Mouse (Mus musculus) layer of hippocampus, postnatal 14 days (tissue): ENCODE measurements at regions not wholly inside any gene's neighbourhood (a gene's known extent, or its start where the extent isn't known, plus 50 kb on each side); places are given as distances from the start of the nearest gene placed in this dataset.

Experiments
- DNase-seq, 2 experiments: peaks; one replicate each; pipeline ENCODE4 v3.0.0; 2021 to 2022; ENCODE audit warnings: low spot score in 2 of 2, mixed read lengths in 1 of 2

DNA sequence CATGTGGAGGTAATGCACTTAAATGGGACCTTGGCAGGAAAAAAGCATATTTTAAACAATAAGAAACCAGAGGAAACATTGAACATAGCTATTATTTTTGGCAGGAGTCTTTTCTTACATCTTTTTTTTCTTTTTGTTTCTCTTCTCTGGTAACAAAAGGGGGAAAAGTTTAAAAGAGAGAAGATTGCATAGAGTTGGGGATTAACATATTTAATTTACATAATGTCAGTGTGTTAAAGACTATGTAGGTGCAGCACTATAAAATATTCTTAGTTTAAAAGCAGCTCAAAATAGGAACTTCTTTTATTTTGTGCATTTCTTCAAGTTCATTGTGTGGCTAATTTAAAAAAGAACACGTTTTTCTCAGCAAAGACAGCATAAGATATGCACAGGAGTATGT, 1087.5 kb downstream of the Cdh11 start:
- DNase-seq, result no peak

- no peak for DNase-seq
Observed at GRCm38 (mm10) chr8:101690901-101691300, 1094.5 kb downstream of the Cdh11 start.

DNA sequence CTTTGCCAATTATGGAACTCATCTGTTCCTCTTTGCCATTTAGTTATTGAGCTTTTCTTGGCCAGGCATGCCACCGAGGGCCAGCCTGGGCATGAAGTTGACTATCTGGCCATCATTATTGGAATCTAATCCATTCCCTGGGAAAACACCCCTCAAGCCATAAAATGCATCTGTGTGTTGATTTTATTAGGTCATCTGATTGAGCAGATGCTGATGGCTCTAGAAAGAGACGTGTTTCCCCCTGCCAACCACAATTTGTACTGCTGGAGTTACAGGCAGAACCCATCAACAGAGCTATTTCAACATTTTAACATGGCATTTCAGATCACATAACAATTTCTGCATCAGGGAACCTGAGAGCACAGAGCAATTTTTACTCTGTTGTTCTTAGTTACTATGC, 1116.5 kb downstream of the Cdh11 start:
- DNase-seq, result peak; percentile 6 to 60

DNA sequence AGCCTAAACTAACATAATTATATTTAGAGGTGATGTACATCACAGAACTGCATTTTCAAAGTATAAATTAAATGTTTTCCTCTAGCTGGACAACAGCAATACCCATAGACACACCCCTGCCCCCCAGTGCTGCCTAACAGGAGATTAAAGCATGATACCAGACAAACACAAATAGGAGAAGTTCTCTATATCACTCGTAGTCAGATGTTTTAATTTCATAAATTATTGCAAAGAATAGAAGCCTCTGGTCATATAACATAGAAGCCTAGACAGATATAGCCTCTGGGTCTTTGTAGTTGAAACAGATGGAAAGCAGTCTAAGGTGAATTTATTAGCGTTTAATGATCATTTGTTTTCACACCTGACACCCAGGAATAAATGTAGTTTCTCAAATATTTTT, 1122.6 kb downstream of the Cdh11 start:
- no peak for DNase-seq

GRCm38 (mm10) chr8:101655292-101655691, 1130.2 kb downstream of the Cdh11 start:
- no peak for DNase-seq

- no peak for DNase-seq
Observed at GRCm38 (mm10) chr8:101628816-101629215, 1156.6 kb downstream of the Cdh11 start.

GRCm38 (mm10) chr8:101621941-101622340, 1163.5 kb downstream of the Cdh11 start:
- DNase-seq, result no peak

DNA sequence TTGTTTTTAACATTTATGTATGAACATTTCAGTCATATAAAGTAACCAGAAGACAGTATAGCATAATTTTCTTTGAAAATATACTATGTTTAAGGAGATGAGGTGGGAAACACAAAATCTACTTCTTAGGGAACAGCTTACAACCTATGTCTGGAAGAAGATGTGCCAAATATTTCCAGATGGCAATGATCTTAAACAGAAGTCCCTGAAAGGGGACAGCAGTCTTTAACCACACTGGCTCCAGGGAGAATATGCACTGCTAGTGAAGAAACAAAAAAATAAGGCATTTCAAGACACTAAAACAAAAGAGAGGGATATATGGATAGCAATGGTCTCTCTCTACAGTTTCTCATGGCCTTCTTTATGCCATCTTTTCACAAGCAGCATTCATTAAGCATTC, 1194.3 kb downstream of the Cdh11 start:
- DNase-seq, result no peak

DNA sequence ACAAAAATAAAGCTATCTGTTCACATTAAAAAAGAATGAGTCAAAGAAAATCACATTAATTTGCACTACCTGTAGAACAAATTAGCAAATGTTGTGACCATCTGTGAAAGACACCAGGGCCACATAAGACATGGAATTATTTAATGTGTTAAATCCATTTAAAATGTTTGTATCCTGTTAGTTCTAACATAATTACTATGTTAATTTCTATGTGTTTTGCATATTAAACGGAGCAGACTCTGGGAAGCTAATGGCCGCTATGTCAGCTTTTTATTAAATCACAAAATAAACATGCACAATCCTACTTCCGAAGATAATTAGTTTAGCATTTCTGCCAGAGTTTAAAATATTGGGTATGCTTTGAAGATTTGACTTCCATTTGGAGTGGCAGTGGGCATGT, 1194.8 kb downstream of the Cdh11 start:
- no peak for DNase-seq

GRCm38 (mm10) chr8:101564447-101564846, 1221.0 kb downstream of the Cdh11 start:
- no peak for DNase-seq

GRCm38 (mm10) chr8:101522758-101523157, 1262.7 kb downstream of the Cdh11 start:
- DNase-seq, result no peak

DNA sequence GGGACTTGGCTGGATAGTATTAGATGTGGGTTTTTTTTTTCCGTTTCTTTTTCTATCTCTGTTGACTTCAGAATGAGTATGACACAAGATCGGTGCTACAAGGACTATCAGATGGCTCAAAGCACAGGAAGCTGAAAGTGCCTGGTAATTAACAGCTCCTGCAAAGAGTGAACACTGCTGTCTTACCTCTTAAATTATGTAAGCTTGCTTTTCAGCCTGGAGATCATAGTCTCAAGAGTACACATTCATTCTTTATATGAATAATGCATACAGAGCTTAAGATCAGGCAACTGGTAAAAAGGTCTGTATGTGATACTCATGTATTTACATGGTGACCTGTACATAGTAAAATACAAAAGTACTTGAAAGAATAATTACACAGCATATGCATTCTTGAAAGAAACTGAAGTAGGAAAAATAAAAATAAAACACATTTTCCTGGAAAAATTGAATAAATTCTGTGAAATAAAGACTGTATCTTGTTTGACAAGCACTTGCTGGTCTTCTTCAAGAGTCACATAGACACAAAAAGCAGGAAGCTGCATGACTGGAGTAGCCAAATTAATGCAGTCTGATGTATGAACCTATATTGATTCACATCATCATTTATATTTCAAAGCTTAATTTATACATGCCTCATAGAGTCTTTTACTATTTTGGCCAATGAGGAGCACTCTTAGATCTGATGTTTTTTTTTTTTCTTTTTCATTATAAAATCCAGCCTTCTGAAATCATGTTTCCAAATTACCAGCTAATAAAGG, 1306.7 kb downstream of the Cdh11 start:
- DNase-seq, result no peak

DNA sequence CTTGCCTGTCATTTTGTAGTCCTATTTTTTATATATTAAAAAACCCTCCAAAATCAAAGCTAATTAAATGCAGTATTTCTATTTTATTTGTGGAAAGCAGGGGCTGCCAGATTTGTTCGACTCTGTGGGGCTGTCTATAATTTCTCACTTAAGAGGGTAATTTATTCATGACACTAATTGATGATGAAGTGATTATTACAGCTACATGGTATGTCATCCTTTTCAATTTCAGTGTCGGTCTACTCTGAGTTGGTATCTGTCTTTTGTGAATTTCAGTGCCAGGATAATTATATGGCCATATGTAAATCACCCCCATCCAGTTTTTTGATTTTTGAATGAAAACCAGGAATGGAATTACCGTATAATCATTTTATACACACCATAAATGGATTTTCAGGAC, 1319.1 kb downstream of the Cdh11 start:
- no peak for DNase-seq

DNA sequence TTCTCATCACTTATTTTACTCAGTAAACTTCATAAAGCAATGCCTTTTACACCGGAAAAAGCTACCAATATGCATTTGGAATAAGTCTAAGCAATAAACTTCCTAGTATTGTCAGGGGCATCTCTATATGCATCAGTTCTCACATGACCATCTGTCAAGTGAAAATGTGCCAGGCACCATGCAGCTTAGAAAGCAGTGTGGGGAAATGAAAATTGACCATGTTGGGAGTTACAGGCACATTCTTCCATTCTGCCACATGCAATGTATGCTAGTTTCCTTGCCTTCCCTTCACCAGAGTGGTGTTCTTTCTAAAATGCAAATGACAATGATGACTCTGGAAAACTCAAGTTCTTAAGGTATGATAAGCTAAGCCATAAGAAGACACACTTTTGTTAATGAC, 1322.9 kb downstream of the Cdh11 start:
- DNase-seq, result no peak

DNA sequence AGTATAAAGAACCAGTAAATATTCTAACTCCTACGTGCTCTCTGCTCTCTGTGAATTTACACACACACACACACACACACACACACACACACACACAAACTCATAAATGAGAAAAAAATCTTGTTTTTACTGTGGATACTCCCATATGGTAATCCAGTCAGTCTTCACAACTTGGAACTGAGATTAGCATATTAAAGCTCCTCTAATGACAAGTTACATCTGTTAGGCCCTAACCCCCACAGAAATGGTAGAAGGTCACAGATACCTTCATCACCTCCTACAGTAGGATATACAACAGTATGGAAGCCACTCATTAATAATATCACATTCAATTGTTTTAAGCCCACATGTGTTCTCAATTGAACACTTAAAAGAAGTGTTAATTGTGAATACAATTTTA, 1340.7 kb downstream of the Cdh11 start:
- DNase-seq, result no peak

DNA sequence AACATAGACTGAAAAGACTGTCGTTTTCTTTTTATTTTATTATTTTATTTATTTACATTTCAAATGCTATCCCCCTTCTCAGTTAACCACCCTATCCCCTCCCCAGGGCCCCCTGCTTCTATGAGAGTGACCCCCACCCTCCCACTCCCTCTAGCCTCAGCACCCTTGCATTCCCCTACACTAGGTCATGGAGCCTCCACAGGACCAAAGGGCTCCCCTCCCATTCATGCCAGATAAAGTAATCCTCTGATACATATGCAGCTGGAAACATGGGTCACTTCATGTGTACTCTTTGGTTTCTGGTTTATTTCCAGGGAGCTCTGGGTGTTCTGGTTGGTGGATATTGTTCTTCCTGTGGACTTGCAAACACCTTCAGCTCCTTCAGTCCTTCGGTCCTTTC, 1342.9 kb downstream of the Cdh11 start:
- no peak for DNase-seq

- DNase-seq, result no peak
Observed at GRCm38 (mm10) chr8:101435691-101436090, 1349.8 kb downstream of the Cdh11 start.
